Mouse (Mus musculus) stomach, embryonic 15.5 days (tissue): ENCODE measurements around the gene Pnkd. TPM values are rescaled to one million over a fixed set of nuclear protein-coding genes. Genes with fewer than 3 reads are reported as not detected.
"Not testable (repeated sequence)": the region's sequence is repeated elsewhere in the genome, so short reads cannot be mapped to it uniquely, and the experiment has no call there.

Experiments used
- ATAC-seq: fragments of 200-750 bp; cut with Nextera tagmentation; 2 replicates; pipeline ENCODE4 v1.8.0; 2017; ENCODE audit warnings: low read depth, moderate number of reproducible peaks, moderate TSS enrichment; ENCODE audit not compliant: insufficient read depth, low FRiP score
- H3K27ac ChIP-seq: fragments of 300-500 bp; sonication (generic); 2 replicates; pipeline ENCODE4 v1.5.1; 2015; ENCODE audit warnings: mild to moderate bottlenecking, inconsistent platforms
- H3K27me3 ChIP-seq: fragments of 300-500 bp; sonication (generic); replicated peaks from 2 replicates; pipeline ENCODE4 v1.6.1; 2015; ENCODE audit warnings: inconsistent platforms
- H3K36me3 ChIP-seq: fragments of 300-500 bp; sonication (generic); 2 replicates; pipeline ENCODE4 v1.6.1; 2015; ENCODE audit warnings: inconsistent platforms
- H3K4me1 ChIP-seq: fragments of 300-500 bp; sonication (generic); 2 replicates; pipeline ENCODE4 v1.6.1; 2015; ENCODE audit warnings: inconsistent platforms
- H3K4me2 ChIP-seq: fragments of 300-500 bp; sonication (generic); 2 replicates; pipeline ENCODE4 v1.6.1; 2015; ENCODE audit warnings: mild to moderate bottlenecking, inconsistent platforms
- H3K4me3 ChIP-seq: fragments of 300-500 bp; sonication (generic); replicated peaks from 2 replicates; pipeline ENCODE4 v1.5.1; 2015; ENCODE audit warnings: inconsistent platforms
- H3K9ac ChIP-seq: fragments of 300-500 bp; sonication (generic); 2 replicates; pipeline ENCODE4 v1.6.1; 2015; ENCODE audit warnings: inconsistent platforms
- H3K9me3 ChIP-seq: fragments of 300-500 bp; sonication (generic); 2 replicates; pipeline ENCODE4 v1.6.1; 2016; ENCODE audit warnings: inconsistent platforms
- WGBS: fragments of 180-500 bp; shearing (Covaris S2); methylation state at CpG from one replicate; pipeline ENCODE4 v1.1.7; 2015; 5-methylcytosine and 5-hydroxymethylcytosine counted together
- polyA plus RNA-seq: library from polyadenylated mRNA; unstranded; fragments of >200 nt; fragmentation: Nextera tagmentation; extraction: Ambion mirVana; gene quantifications from 2 replicates; pipeline ENCODE4 v1.2.1, GENCODE M21; 2015

Gene Pnkd
- polyA plus RNA-seq, 1 experiment from 2014 or later = 117 TPM

DNA sequence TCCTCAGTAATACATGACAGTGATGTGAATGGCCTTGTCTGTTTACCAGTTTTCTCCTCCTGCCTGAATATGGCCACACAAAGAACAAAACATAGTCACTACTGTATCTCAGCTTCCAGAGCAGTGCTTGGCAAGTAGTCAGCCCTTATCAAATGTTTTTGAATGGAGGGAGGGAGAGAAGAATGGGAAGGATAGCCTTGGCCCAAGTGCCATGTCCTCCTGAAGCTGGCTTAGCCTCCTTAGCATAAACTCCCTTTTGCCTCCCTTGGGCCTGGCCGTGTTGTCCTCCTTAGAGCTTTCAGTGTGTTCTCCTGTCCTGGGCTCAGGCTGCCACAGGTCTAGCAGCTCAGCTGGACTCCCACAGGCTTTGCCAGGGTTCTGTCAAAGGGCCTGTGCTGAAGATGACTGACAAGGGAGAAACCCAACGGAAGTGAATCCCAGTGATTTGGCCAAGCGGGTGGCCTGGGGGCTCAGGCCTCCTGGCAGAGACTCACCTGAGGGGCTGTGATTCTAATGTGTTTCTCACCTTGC is 52.6 kb downstream of the Pnkd start:
- Histone ChIP-seq H3K27ac (no peak overlapping the region), H3K9ac (no peak overlapping the region), H3K27me3 (no peaks in the 10 kb centered on the region), H3K9me3 (no peaks in the 10 kb centered on the region), H3K4me3 (no peak overlapping the region), H3K4me1 (peaks cover 8% of the 10 kb centered on the region), H3K36me3 (no peaks in the 10 kb centered on the region), H3K4me2 (no peak overlapping the region)
- 75% methylated on average over 3 of the region's 3 CpGs for WGBS
- ATAC-seq = no peak

DNA sequence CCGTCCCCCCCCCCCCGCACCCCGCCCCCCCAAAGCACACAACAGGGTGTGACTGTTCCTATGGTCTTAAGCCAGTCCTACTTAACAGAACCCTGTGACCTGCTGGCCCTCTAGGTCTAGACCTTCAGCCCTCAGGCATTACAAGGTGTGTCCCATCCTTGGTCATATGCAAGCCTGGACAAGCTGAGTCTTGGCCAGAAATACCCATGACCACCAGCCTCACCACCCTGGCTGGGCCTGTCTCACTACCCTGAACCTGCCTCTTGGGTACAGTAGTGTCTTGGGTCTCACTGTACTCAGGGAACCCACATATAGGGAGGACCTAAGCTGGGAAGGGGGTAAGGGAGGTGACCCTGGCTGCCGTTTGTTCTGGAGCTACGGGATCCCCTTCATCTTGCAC is 53.3 kb downstream of the Pnkd start:
- no peak; the same call in 1 of the 2 replicates for ATAC-seq

DNA sequence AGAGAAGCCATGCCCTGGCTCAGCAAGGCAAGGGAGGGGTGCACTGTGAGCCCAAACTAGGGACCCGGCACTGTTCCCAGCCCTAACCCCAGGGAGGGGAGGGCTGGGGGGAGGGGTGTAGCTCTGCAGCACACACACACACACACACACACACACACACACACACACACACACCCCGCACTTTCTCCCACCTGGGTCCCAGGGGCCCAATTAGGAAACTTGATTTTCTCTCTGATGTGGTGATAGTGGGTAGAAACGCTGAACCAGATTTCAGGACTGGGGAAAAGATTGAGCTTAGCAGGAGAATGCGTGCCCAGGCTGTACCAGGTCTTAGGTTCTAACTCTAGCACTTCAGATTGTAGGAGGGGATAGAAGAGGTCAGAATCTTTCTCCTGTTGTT is 53.9 kb downstream of the Pnkd start:
- Histone ChIP-seq H3K4me1 (no peaks in the 10 kb centered on the region; the same call in 1 of the 2 replicates), H3K4me2 (no peak overlapping the region), H3K36me3 (no peaks in the 10 kb centered on the region), H3K27me3 (no peaks in the 10 kb centered on the region), H3K4me3 (no peak overlapping the region), H3K9me3 (no peaks in the 10 kb centered on the region), H3K27ac (no peak overlapping the region), H3K9ac (no peak overlapping the region)
- ATAC-seq = no peak
- 79% methylated on average over 4 of the region's 4 CpGs for WGBS

More for the DNA sequence above, 53.3 kb downstream of the Pnkd start:
- Histone ChIP-seq H3K4me3 (no peak overlapping the region), H3K9me3 (no peaks in the 10 kb centered on the region), H3K27me3 (no peaks in the 10 kb centered on the region), H3K4me2 (no peak overlapping the region), H3K9ac (no peak overlapping the region), H3K36me3 (no peaks in the 10 kb centered on the region), H3K27ac (no peak overlapping the region), H3K4me1 (peaks cover 6% of the 10 kb centered on the region)
- WGBS = 79% methylated on average over 4 of the region's 5 CpGs

DNA sequence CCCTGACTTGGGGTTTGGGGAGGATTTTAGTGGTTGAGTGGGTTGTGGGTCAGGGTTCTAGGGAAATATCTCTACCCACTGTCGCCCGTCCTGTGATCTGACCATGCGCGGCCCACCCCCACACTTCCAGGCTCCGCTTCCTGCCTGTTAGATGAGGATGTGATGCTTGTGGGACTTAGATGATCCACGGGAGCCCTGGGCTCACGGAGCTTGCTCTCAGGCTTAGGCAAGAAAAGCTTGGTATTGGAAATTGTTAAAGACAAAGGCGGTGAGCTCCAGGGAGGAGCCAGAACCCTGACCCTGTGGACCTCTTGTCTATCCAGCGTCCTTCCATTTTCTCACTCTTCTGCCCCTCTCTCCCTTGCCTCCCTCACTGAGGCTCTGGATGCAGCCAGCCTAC is 55.2 kb downstream of the Pnkd start:
- WGBS = 88% methylated on average over 9 of the region's 9 CpGs
- H3K9ac ChIP-seq = no peak overlapping the region
- no peak overlapping the region for H3K27ac ChIP-seq
- no peaks in the 10 kb centered on the region for H3K36me3 ChIP-seq
- H3K4me3 ChIP-seq = no peak overlapping the region
- no peaks in the 10 kb centered on the region for H3K27me3 ChIP-seq
- ATAC-seq = no peak
- no peaks in the 10 kb centered on the region; the same call in 1 of the 2 replicates for H3K4me1 ChIP-seq
- no peak overlapping the region for H3K4me2 ChIP-seq
- no peaks in the 10 kb centered on the region for H3K9me3 ChIP-seq

DNA sequence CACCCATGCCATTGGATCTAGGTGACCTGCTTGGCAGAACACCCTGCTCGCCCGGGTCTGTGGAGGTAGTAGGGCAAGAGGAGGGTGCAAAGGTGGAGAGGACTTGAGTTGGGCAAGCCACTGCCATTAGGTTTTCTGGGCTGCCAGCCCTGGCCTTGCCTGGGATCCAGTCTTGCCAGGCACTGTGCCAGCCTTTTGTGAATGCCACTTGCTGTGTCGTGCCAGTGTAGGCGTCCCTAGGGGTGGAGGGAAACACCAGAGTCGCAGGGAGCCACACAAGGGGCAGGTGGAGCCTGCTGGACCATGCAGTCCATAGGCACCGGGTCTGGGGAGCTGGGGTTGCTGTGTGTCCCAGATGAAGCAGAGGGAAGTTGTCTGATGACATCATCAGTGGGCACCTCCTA is 55.6 kb downstream of the Pnkd start:
- no peak overlapping the region for H3K4me3 ChIP-seq
- no peak overlapping the region for H3K27ac ChIP-seq
- no peaks in the 10 kb centered on the region; the same call in 1 of the 2 replicates for H3K4me1 ChIP-seq
- no peak overlapping the region for H3K4me2 ChIP-seq
- ATAC-seq = no peak
- H3K9me3 ChIP-seq = no peaks in the 10 kb centered on the region
- 93% methylated on average over 6 of the region's 6 CpGs for WGBS
- H3K36me3 ChIP-seq = no peaks in the 10 kb centered on the region
- no peaks in the 10 kb centered on the region for H3K27me3 ChIP-seq
- no peak overlapping the region for H3K9ac ChIP-seq

DNA sequence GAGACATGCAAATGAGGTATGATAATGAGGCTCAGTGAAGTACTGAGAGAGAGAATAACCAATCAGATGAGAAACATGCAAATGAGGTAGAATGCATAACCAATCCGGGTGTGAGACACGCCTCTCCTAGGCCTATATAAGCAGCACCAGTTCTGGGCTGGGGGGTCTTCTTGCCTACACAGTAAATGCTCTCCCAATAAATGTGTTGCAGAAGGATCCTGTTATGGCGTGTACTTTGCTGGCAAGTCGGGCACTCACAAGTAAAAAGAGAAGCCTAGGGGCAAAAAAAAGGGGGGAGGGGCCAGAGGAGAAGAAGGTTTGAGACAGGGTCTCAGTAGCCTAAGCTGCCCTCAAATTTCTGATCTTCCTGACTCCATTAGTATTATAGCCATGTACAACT is 56.3 kb downstream of the Pnkd start:
- not testable (repeated sequence) for H3K27ac ChIP-seq, H3K9me3 ChIP-seq, ATAC-seq

DNA sequence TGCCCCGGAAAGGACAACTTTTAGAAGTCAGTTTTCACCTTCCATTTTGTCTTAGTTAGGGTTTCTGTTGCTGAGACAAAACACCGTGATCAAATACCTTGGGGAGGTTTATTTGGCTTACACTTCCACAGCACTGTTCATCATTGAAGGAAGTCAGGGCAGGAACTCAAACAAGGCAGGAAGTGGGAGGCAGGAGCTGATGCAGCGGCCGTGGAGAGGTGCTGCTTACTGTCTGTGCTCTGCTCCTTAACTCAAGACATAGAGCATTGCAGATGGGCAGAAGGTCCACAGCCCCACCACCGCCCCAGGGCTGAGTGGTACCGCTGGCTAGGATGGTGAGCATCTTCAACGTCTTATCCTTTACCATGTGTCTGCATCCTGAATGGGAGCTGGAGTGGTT is 57.2 kb downstream of the Pnkd start:
- H3K27ac ChIP-seq = no peak overlapping the region
- H3K9ac ChIP-seq = no peak overlapping the region
- ATAC-seq = no peak
- no peaks in the 10 kb centered on the region for H3K36me3 ChIP-seq
- 83% methylated on average over 7 of the region's 7 CpGs for WGBS
- no peaks in the 10 kb centered on the region for H3K27me3 ChIP-seq
- no peak overlapping the region for H3K4me3 ChIP-seq
- no peaks in the 10 kb centered on the region for H3K9me3 ChIP-seq
- H3K4me1 ChIP-seq = no peaks in the 10 kb centered on the region; the same call in 1 of the 2 replicates
- no peak overlapping the region for H3K4me2 ChIP-seq

More for the DNA sequence above, 56.3 kb downstream of the Pnkd start:
- not testable (repeated sequence) for H3K36me3 ChIP-seq, H3K4me3 ChIP-seq, H3K4me1 ChIP-seq, H3K4me2 ChIP-seq, H3K27me3 ChIP-seq, H3K9ac ChIP-seq
- WGBS = 92% methylated on average over 4 of the region's 4 CpGs

DNA sequence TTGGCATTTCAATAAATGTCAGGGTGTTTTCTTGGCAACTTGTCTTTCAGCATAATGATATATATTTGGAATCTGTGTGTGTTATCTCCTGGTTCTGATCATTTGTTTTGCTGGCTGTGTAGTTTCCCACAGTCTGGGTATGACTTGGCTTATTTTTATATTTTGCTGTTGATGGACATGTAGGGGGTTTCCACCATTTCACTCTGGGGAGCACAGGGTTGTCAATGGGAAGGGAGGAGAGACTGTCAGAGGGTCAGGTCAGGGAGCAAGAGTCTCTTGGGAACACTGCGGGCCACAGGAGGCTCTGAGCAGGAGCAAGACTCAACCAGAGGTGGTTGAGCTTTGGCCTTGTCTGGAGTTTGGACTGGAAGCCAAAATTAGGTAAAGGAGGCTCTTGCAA is 57.6 kb downstream of the Pnkd start:
- 91% methylated on average over 1 of the region's 1 CpGs for WGBS
- H3K4me2 ChIP-seq = no peak overlapping the region
- no peaks in the 10 kb centered on the region for H3K27me3 ChIP-seq

DNA sequence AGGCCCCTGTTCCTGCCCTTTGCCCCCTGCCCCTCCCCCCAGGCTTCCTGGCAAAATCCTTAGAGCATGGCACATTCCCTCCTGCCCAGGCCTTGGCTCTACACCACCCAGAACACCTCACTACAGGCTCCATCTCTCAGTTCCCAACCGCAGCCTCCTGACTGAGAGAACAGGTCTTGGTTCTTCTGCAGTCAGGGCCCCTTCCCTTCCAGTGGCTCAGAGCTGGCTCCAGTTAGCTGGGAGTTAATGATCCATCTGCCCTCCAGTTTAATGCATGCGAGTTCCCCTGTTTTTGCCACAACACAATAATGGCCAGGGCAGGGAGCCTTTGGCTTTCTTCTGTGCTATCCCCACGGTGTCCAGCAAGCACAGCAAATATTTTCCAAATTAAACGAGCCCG is 58.4 kb downstream of the Pnkd start:
- Histone ChIP-seq H3K36me3 (no peaks in the 10 kb centered on the region), H3K27ac (no peak overlapping the region), H3K9ac (no peak overlapping the region), H3K9me3 (no peaks in the 10 kb centered on the region), H3K4me2 (no peak overlapping the region), H3K4me3 (no peak overlapping the region), H3K4me1 (no peaks in the 10 kb centered on the region; the same call in 1 of the 2 replicates), H3K27me3 (no peaks in the 10 kb centered on the region)
- WGBS = 74% methylated on average over 5 of the region's 5 CpGs
- no peak for ATAC-seq

More for the DNA sequence above, 57.6 kb downstream of the Pnkd start:
- no peak overlapping the region for H3K4me3 ChIP-seq
- no peak for ATAC-seq
- no peaks in the 10 kb centered on the region for H3K36me3 ChIP-seq
- H3K4me1 ChIP-seq = no peaks in the 10 kb centered on the region; the same call in 1 of the 2 replicates
- H3K27ac ChIP-seq = no peak overlapping the region
- H3K9ac ChIP-seq = no peak overlapping the region
- no peaks in the 10 kb centered on the region for H3K9me3 ChIP-seq

DNA sequence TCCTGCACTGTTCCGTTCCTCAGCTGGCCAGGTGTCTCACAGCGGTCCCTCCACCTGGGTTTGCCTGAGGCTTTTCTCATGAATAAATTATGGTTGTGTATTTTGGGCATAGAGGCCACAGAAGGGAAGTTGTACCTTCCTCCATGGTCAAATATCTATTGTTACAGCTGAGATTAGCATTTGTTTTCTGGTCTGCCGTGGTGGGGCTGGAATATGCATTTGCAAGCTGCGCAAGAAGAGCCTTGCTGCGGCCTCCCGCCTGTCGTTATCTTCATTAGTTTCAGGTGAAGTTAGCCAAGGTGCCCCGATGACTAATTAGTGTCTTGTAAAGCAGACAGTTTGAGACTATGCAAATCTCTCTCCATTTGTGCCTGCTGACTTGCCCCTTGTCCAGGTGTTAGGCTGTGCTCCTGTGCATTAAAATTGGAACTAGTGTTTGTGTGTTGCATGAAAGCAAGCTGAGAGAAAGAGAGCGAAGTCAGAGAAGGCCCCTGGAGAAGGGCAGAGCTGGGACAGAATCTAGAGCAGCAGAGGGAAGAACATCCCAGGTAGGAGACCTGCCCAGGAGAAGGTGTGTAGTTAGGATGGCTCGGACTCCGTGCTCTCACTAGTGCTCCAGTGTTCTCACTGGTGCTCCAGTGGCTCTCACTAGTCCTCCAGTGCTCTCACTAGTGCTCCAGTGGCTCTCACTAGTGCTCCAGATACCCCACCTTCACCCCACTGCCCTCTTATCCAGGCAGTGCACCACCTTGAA is 59.6 kb downstream of the Pnkd start:
- no peaks in the 10 kb centered on the region for H3K9me3 ChIP-seq
- ATAC-seq = no peak
- H3K27ac ChIP-seq = no peak overlapping the region
- H3K4me3 ChIP-seq = no peak overlapping the region
- H3K27me3 ChIP-seq = no peaks in the 10 kb centered on the region
- 79% methylated on average over 11 of the region's 11 CpGs for WGBS
- no peak overlapping the region for H3K9ac ChIP-seq
- no peak overlapping the region for H3K4me2 ChIP-seq
- no peaks in the 10 kb centered on the region for H3K36me3 ChIP-seq
- H3K4me1 ChIP-seq = no peaks in the 10 kb centered on the region; the same call in 1 of the 2 replicates

DNA sequence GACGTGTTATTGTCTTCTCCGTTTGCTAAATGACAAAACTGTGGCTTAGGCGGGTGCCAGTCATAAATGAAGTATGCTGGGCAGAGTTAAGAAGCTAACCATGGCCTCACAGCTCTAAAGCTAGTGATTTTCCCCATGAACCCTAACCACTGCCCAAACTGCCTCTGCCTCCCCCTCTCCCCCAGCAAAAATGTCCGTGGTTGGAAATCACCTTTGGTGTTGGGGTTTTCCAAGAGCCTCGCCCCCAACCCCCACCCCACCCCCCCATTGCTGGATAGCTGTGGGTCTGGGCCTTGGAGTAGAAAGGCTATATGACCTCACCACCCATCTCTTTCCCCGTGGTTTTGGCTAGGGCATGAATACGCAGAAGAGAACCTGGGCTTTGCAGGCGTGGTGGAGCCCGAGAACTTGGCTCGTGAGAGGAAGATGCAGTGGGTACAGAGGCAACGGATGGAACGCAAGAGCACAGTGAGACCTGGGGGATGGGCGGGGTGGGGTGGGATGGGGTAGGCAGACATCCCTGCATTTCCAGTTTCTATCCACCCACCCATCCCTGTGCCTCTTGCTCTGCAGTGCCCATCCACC is 66.5 kb downstream of the Pnkd start:
- WGBS = 84% methylated on average over 13 of the region's 13 CpGs
- H3K4me3 ChIP-seq = no peak overlapping the region
- no peak overlapping the region for H3K27ac ChIP-seq
- no peak overlapping the region for H3K9ac ChIP-seq
- no peaks in the 10 kb centered on the region for H3K4me1 ChIP-seq
- ATAC-seq = no peak
- H3K36me3 ChIP-seq = 0 out of 2 replicates have a peak, but pooled peaks cover 4% of the 10 kb centered on the region
- no peak overlapping the region for H3K4me2 ChIP-seq
- H3K9me3 ChIP-seq = no peaks in the 10 kb centered on the region
- H3K27me3 ChIP-seq = no peaks in the 10 kb centered on the region

DNA sequence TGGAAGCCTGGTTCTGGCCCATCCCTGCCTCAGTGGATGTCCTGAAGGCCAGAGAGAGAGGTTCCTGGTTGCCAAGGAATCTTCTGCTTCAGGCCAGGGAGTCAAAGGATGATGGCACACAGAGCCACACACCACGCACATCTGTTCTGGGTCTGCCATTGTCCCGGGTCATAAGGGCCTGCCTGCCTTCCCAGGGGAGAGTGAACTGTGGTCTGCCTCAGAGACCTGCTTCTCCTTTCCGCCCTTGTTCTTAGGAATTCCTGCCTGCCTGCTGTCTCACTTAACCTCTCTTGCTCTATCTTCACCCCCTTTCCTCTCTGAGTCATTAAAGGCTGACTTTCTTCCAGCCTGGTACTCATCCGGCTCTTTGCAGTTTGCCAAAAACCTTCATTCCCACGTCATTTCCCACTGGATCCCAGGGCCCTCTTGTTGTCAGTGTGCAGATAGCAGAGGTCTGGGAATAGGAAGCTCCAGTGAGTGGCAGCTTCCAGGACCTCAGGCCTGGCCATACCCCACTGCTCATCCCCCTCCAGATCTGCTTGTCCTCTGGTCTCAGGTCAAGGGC is 67.9 kb downstream of the Pnkd start:
- no peaks in the 10 kb centered on the region for H3K27me3 ChIP-seq
- no peaks in the 10 kb centered on the region for H3K9me3 ChIP-seq
- H3K36me3 ChIP-seq = 0 out of 2 replicates have a peak, but pooled peaks cover 4% of the 10 kb centered on the region
- no peaks in the 10 kb centered on the region for H3K4me1 ChIP-seq
- no peak for ATAC-seq
- H3K9ac ChIP-seq = no peak overlapping the region
- 84% methylated on average over 5 of the region's 5 CpGs for WGBS
- no peak overlapping the region for H3K4me2 ChIP-seq
- no peak overlapping the region for H3K27ac ChIP-seq
- no peak overlapping the region for H3K4me3 ChIP-seq
